Mouse (Mus musculus): Measurements from ENCODE around the gene Gm20897. TPM values are rescaled to one million over a fixed set of nuclear protein-coding genes. Genes with fewer than 3 reads are reported as not detected.
"Not testable (repeated sequence)": the region's sequence is repeated elsewhere in the genome, so short reads cannot be mapped to it uniquely, and the experiment has no call there.

The Gm20897 gene
- polyA plus RNA-seq (2015; fragmentation: Nextera tagmentation; extraction: Ambion mirVana) = not detected in 2 replicates

DNA sequence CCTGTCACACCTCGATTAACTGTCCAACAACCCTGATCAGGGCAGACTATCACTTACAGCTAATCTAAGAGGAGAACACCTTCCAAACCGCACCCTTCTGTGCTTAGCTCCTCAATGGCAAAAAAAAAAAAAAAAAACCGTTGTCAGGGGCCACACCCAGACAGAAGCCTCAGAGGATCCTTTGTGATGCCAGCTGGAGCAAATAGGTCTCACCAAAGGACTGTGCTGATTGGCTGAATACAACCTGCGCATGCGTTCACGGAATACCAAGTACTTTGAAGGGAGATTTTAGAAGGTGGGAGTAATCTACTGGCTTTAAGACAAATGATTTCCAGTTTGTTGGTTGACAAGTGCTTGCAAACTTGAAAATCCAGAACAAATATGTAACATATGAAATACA is at the start of gene Gm20897:
Gene Gm20897, minus strand, starts transcription at position 101 of the 400 bp plus-strand sequence.
- not testable (repeated sequence) for H3K9ac ChIP-seq (replicated peaks); H3K27me3 ChIP-seq; H3K4me3 ChIP-seq; H3K4me2 ChIP-seq (replicated peaks); H3K4me1 ChIP-seq; H3K27ac ChIP-seq (replicated peaks); H3K9me3 ChIP-seq; ATAC-seq (replicated peaks); H3K36me3 ChIP-seq
- 83% methylated on average over 3 of the region's 6 CpGs for WGBS

Other genes with a start within 250 kb of the Gm20897 start
- gene Gm21732, start 73.5 kb upstream of the Gm20897 start, polyA plus RNA-seq (2015; fragmentation: Nextera tagmentation; extraction: Ambion mirVana) = not detected in 2 replicates

Measured in forebrain, embryonic 15.5 days (tissue).